Mouse (Mus musculus) kidney, postnatal 14 days (tissue): ENCODE measurements at regions not wholly inside any gene's neighbourhood (a gene's known extent, or its start where the extent isn't known, plus 50 kb on each side); places are given as distances from the start of the nearest gene placed in this dataset.
A peak's percentile ranks its signal among the peaks of the same experiment; 100 is the strongest.

ENCODE experiments used
- DNase-seq: peaks from one replicate; pipeline ENCODE4 v3.0.0; 2022; ENCODE audit warnings: mixed read lengths

GRCm38 (mm10) chr9:30770436-30771173, 151.6 kb downstream of the Adamts15 start:
- DNase-seq, result no peak

- DNase-seq, result no peak
Observed at GRCm38 (mm10) chr9:30769435-30769729, 152.9 kb downstream of the Adamts15 start.

- DNase-seq, result no peak
Observed at GRCm38 (mm10) chr9:30768665-30769434, 153.4 kb downstream of the Adamts15 start.

GRCm38 (mm10) chr9:30766701-30767100, 155.6 kb downstream of the Adamts15 start:
- no peak for DNase-seq

- DNase-seq, result no peak
Observed at GRCm38 (mm10) chr9:30766171-30766570, 156.1 kb downstream of the Adamts15 start.

GRCm38 (mm10) chr9:30765017-30765569, 157.2 kb downstream of the Adamts15 start:
- DNase-seq, result no peak

GRCm38 (mm10) chr9:30762913-30763312, 159.3 kb downstream of the Adamts15 start:
- DNase-seq, result no peak

- DNase-seq, result no peak
Observed at GRCm38 (mm10) chr9:30758121-30758520, 164.1 kb downstream of the Adamts15 start.

GRCm38 (mm10) chr9:30757406-30757805, 164.8 kb downstream of the Adamts15 start:
- no peak for DNase-seq

GRCm38 (mm10) chr9:30756796-30757195, 165.5 kb downstream of the Adamts15 start:
- no peak for DNase-seq

- DNase-seq, result no peak
Observed at GRCm38 (mm10) chr9:30755586-30755985, 166.7 kb downstream of the Adamts15 start.

GRCm38 (mm10) chr9:30754826-30755225, 167.4 kb downstream of the Adamts15 start:
- DNase-seq, result no peak

- no peak for DNase-seq
Observed at GRCm38 (mm10) chr9:30743471-30743870, 178.8 kb downstream of the Adamts15 start.

GRCm38 (mm10) chr9:30742471-30743098, 179.7 kb downstream of the Adamts15 start:
- no peak for DNase-seq

- peak; percentile 40 for DNase-seq
Observed at GRCm38 (mm10) chr9:30731687-30732086, 190.6 kb downstream of the Adamts15 start.

GRCm38 (mm10) chr9:30723364-30724070, 198.7 kb downstream of the Adamts15 start:
- DNase-seq, result no peak

- no peak for DNase-seq
Observed at GRCm38 (mm10) chr9:30721861-30722260, 200.4 kb downstream of the Adamts15 start.

- DNase-seq, result no peak
Observed at GRCm38 (mm10) chr9:30716421-30717170, 205.7 kb downstream of the Adamts15 start.

- no peak for DNase-seq
Observed at GRCm38 (mm10) chr9:30710131-30710530, 212.1 kb downstream of the Adamts15 start.

GRCm38 (mm10) chr9:30699848-30700247, 222.4 kb downstream of the Adamts15 start:
- DNase-seq, result no peak

- no peak for DNase-seq
Observed at GRCm38 (mm10) chr9:30697533-30697932, 224.7 kb downstream of the Adamts15 start.

- no peak for DNase-seq
Observed at GRCm38 (mm10) chr9:30668095-30668494, 241.2 kb downstream of the Snx19 start.
